Mouse (Mus musculus): ENCODE results near the gene Gm29094. TPM values are rescaled to one million over a fixed set of nuclear protein-coding genes. Genes with fewer than 3 reads are reported as not detected.

Gm29094 gene
- polyA plus RNA-seq (2014; fragmentation: Illumina TruSeq; extraction: RNeasy Lipid Tissue Mini Kit (QIAGEN cat#74804); ENCODE audit: low read depth, low replicate concordance): 1.3 TPM

GRCm38 (mm10) chr9:89198969-89199416 is at the start of gene Gm29094, which contains the start of gene Bcl2a1b:
Gene Gm29094 (plus strand): TSS chr9:89199379.
Gene Bcl2a1b (plus strand): TSS chr9:89199209.

GRCm38 (mm10) chr9:89210353-89211064 is 11.3 kb downstream of the Gm29094 start, which contains the start of gene Mthfs:
Gene Mthfs (plus strand): TSS chr9:89210676.

Other genes starting within 250 kb of the Gm29094 start
- gene Bcl2a1a, start 242.5 kb upstream of the Gm29094 start, polyA plus RNA-seq (2014; fragmentation: Illumina TruSeq; extraction: RNeasy Lipid Tissue Mini Kit (QIAGEN cat#74804); ENCODE audit: low read depth, low replicate concordance): 1.6 TPM
- gene Trim43b, start 106.5 kb upstream of the Gm29094 start, polyA plus RNA-seq (2014; fragmentation: Illumina TruSeq; extraction: RNeasy Lipid Tissue Mini Kit (QIAGEN cat#74804); ENCODE audit: low read depth, low replicate concordance): not detected
- 1.9 TPM for gene Bcl2a1b, start 170 bp upstream of the Gm29094 start, polyA plus RNA-seq (2014; fragmentation: Illumina TruSeq; extraction: RNeasy Lipid Tissue Mini Kit (QIAGEN cat#74804); ENCODE audit: low read depth, low replicate concordance)
- gene Mthfs, start 11.3 kb downstream of the Gm29094 start, polyA plus RNA-seq (2014; fragmentation: Illumina TruSeq; extraction: RNeasy Lipid Tissue Mini Kit (QIAGEN cat#74804); ENCODE audit: low read depth, low replicate concordance): 66.4 TPM